Mouse (Mus musculus) adrenal gland, adult 18-20 months (tissue): ENCODE data around the gene Snx29. TPM values are rescaled to one million over a fixed set of nuclear protein-coding genes. Genes with fewer than 3 reads are reported as not detected.

Source experiments
- DNase-seq, 2 experiments: peaks; one replicate each; pipeline ENCODE4 v3.0.0; 2021 to 2022; ENCODE audit warnings: low spot score in 2 of 2
- total RNA-seq, 2 experiments: library from RNA; stranded (reverse); gene quantifications; 1 replicate in 1 of 2; 2 replicates in 1 of 2; pipeline ENCODE4 v1.2.3; 2021

Gene Snx29
- total RNA-seq, 2 experiments from 2014 or later: 13.6 to 15.4 TPM

GRCm38 (mm10) chr16:11668375-11668774 lies 345.7 kb downstream of the Snx29 start:
- DNase-seq: no peak

- DNase-seq: no peak
Observed at GRCm38 (mm10) chr16:11668878-11669277, 346.2 kb downstream of the Snx29 start.

- DNase-seq: no peak
Observed at GRCm38 (mm10) chr16:11670251-11670970, 347.7 kb downstream of the Snx29 start.

- no peak for DNase-seq
Observed at GRCm38 (mm10) chr16:11670971-11671310, 348.2 kb downstream of the Snx29 start.

- peak in 1 of 2 experiments; percentile 4 for DNase-seq
Observed at GRCm38 (mm10) chr16:11676006-11676405, 353.3 kb downstream of the Snx29 start.

GRCm38 (mm10) chr16:11685264-11685663 lies 362.6 kb downstream of the Snx29 start:
- DNase-seq: no peak

GRCm38 (mm10) chr16:11685735-11686340 lies 363.1 kb downstream of the Snx29 start:
- DNase-seq: no peak

GRCm38 (mm10) chr16:11687836-11688235 lies 365.1 kb downstream of the Snx29 start:
- DNase-seq: no peak

GRCm38 (mm10) chr16:11688281-11689005 lies 365.7 kb downstream of the Snx29 start:
- DNase-seq: no peak

- DNase-seq: no peak
Observed at GRCm38 (mm10) chr16:11690097-11690496, 367.4 kb downstream of the Snx29 start.

- no peak for DNase-seq
Observed at GRCm38 (mm10) chr16:11690756-11691155, 368.0 kb downstream of the Snx29 start.

GRCm38 (mm10) chr16:11691487-11692200 lies 368.9 kb downstream of the Snx29 start:
- no peak for DNase-seq

GRCm38 (mm10) chr16:11692744-11693143 lies 370.0 kb downstream of the Snx29 start:
- DNase-seq: no peak

GRCm38 (mm10) chr16:11694386-11694785 lies 371.7 kb downstream of the Snx29 start:
- DNase-seq: no peak

- DNase-seq: no peak
Observed at GRCm38 (mm10) chr16:11696767-11697166, 374.1 kb downstream of the Snx29 start.

GRCm38 (mm10) chr16:11697710-11698357 lies 375.1 kb downstream of the Snx29 start:
- peak in 1 of 2 experiments; percentile 39 for DNase-seq

- DNase-seq: no peak
Observed at GRCm38 (mm10) chr16:11701579-11701978, 378.9 kb downstream of the Snx29 start.

- DNase-seq: no peak
Observed at GRCm38 (mm10) chr16:11704096-11704495, 381.4 kb downstream of the Snx29 start.

GRCm38 (mm10) chr16:11705456-11705855 lies 382.7 kb downstream of the Snx29 start:
- no peak for DNase-seq

GRCm38 (mm10) chr16:11708097-11708496 lies 385.4 kb downstream of the Snx29 start:
- no peak for DNase-seq

- peak in 1 of 2 experiments; percentile 13 for DNase-seq
Observed at GRCm38 (mm10) chr16:11709382-11709781, 386.7 kb downstream of the Snx29 start.
